Mouse (Mus musculus) spleen, adult 2 months (tissue): ENCODE measurements around the gene Ints7.

Experiments used
- CTCF ChIP-seq: fragments of 200-500 bp; IDR thresholded peaks from 2 replicates; pipeline ENCODE4 v1.5.1; 2011; ENCODE audit warnings: mild to moderate bottlenecking, inconsistent platforms; ENCODE audit not compliant: insufficient read depth, insufficient read length, insufficient replicate concordance; ENCODE audit errors: extremely low read depth
- POLR2A ChIP-seq: fragments of 200-500 bp; IDR thresholded peaks from 2 replicates; pipeline ENCODE4 v1.6.1; 2011; ENCODE audit warnings: low read depth, low read length, inconsistent platforms

DNA sequence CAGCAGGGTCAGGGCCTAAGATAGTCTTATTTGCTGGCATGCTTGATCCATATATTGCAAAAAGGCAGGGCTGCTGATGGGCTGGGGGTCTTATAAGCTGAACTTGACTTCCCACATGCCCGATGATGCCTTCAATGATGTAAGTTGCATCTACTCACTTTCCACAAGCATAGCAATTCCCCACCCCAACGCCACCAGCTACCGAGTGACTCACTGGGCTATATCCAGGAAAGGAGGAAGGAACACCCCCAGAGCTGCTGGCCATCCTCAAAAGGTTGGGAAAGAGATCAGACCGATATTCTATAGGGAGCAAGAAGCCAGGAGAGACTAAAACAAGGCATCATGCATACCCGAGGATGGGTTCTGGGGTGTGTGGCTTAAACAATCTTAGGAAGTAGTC lies 15.7 kb upstream of the Ints7 start:
- no peak for TF ChIP-seq CTCF
- TF ChIP-seq POLR2A: no peak
